Mouse (Mus musculus) mature B cell (primary cell): Measurements from ENCODE around the gene Klhdc7b.

Source experiments
- in situ Hi-C: fragments of 300-500 bp; cut with MboI; formaldehyde crosslinking; loops from 2 replicates; pipeline ENCODE4 v1.14.3; 2019

Klhdc7b gene

DNA sequence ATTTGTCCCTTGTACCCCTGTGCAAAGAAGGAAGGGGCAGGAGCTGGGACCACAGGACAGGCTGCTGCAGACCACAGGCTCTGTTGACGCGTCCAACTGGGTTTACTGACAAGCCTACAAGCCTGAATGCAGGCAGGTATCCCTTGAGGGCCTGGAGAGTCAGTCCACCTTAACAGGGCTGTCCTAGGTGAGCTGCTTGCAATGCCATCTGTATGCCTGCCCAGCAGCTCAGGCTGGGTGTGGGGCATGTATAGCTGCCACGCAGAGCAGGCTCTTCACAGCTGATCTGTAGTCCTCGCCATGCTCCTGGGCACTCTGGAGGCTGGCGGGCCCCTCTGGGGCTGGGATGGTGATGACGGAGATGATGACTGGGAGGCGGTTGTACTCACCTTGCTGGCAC, at the start of gene Klhdc7b:
Gene Klhdc7b (plus strand): TSS at position 301 of the 400 bp plus-strand sequence.
- in situ Hi-C loops: no loop called here

GRCm38 (mm10) chr15:89336422-89336821, 48.3 kb upstream of the Klhdc7b start:
- in situ Hi-C loops: no loop called here

GRCm38 (mm10) chr15:89339696-89340095, 45.0 kb upstream of the Klhdc7b start:
- in situ Hi-C loops: no loop called here

DNA sequence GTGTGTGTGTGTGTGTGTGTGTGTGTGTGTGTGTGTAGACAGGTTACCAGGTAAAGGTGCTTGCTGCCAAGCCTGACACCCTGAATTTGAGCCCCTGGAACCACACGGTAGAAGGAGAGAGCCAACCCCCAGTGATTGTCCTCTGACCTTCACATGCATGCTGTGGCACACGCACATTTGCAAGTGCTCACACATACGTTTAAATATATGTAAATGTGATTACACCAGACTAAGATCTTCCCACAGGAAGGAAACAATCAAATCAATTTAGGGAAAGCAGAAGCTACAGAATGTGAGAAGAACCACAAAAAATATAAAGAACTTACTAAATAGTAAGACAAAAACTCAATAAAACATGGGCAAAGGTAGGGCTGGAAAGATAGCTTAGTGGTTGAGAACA, 44.6 kb upstream of the Klhdc7b start:
- in situ Hi-C loops: no loop called here

DNA sequence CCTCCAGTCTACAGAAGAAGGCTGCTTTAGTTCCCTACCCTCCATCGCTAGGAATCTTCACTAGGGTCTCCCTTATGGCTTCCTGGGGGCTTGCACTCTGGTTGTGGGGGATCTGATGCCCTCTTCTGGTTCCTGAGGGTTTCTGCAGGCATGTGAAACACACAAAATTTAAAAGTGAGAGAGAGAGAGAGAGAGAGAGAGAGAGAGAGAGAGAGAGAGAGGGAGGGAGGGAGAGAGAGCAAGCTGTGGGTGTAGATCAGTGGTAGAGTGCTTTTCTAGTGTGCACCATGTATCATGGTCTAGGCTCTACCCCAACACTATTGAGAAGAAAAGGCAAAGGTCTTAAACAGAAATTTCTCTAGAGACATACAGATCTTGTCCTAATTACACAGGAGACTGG, 43.0 kb upstream of the Klhdc7b start:
- in situ Hi-C loops: no loop called here

GRCm38 (mm10) chr15:89343325-89343724, 41.4 kb upstream of the Klhdc7b start:
- in situ Hi-C loops: no loop called here

DNA sequence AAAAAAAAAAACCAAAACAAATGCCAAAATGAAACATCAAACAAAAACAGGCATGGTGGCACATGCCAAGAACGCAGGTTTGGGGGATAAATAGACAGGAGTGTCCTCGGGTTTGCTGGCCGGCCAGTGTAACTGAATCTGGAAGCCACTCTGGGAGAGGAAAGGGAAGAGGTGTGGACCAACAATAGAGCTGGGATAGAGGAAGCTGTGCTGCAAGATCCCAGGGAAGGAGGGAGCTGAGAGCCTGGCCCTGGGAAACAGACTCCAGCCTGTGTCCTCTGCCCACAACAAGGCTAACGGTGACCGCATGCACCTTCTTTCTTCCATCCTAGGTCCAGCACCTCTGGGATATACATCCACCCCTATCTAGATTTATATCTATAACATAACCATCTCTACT, 34.3 kb upstream of the Klhdc7b start:
- in situ Hi-C loops: no loop called here

DNA sequence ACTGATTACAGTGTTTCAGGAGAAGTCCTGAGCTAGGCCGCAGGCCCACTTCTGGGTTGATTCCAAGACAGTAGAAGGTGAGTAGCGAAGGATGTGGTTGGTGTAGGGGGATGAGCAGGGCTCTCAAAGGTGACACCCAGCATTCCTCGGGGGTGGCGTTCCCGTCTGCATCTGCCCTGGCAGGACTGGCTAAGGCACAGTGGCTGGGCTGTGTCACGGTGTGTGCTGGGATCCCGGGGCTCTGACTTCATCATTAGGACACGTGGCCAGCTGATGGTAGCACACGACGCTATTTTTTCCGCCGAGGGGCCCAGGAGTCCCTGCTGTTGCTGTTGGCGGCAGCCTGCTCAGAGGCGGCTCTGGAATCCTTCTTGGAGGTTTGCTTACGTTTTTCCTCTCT, 33.4 kb upstream of the Klhdc7b start:
- in situ Hi-C loops: no loop called here

GRCm38 (mm10) chr15:89352054-89352453, 32.7 kb upstream of the Klhdc7b start:
- in situ Hi-C loops: no loop called here

DNA sequence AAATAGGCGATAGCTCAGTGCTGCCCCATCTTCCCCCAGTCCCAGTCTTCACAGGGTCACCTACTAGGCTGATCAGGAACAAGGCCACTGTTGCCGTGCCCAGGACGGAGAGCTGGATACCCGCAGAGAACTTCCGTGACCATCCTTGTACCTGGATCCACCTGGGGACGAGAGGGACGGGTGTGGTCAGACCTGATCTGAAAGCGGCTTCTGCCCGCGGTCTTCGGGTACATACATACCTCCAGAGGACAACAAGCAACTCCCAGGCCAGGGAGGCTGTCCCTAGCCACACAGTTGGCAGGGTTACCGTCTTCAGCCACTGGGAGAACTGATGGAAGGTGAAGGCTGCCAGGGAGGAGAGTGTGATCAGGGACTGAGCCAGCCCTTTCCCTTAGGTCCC, 31.9 kb upstream of the Klhdc7b start:
- in situ Hi-C loops: no loop called here

DNA sequence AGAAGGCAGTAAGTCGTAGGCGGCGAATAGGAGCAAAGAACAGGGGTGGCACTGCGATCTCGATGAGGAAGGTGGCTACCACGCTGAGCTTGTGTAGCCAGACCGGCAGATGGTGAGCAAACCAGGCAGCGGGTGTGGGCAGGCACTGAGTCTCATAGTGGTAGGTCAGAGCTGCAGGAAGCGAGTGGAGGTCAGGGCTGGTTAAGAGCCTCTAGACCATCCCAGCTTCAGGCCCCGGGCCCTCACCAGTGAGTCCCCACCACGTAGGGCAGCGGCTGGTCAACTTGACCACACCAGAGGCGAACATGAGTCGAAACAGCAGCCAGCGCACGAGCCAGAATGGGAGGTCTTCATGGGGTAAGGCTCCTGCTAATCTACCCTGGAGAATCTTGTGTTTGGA, 30.9 kb upstream of the Klhdc7b start:
- in situ Hi-C loops: no loop called here

DNA sequence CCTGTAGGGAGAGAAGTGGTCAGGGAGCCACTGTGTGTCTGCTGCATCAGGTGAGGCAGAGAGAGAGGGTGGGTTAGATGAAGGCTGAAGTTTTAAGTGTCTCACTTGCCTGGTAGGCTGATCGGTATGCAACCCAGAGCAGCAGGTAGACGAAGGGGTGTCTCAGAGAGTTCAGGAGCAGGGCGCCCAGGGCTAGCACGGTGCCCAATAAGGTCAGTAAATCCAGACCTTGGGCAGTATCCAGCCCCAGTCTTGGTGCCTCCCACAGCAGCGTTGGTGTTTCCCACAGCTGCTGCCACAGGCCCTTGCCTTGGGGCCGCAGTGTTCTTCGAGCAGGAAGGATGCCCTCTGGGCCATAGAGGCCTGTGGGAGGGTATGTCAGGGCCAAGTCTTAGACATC, 30.3 kb upstream of the Klhdc7b start:
- in situ Hi-C loops: no loop called here

DNA sequence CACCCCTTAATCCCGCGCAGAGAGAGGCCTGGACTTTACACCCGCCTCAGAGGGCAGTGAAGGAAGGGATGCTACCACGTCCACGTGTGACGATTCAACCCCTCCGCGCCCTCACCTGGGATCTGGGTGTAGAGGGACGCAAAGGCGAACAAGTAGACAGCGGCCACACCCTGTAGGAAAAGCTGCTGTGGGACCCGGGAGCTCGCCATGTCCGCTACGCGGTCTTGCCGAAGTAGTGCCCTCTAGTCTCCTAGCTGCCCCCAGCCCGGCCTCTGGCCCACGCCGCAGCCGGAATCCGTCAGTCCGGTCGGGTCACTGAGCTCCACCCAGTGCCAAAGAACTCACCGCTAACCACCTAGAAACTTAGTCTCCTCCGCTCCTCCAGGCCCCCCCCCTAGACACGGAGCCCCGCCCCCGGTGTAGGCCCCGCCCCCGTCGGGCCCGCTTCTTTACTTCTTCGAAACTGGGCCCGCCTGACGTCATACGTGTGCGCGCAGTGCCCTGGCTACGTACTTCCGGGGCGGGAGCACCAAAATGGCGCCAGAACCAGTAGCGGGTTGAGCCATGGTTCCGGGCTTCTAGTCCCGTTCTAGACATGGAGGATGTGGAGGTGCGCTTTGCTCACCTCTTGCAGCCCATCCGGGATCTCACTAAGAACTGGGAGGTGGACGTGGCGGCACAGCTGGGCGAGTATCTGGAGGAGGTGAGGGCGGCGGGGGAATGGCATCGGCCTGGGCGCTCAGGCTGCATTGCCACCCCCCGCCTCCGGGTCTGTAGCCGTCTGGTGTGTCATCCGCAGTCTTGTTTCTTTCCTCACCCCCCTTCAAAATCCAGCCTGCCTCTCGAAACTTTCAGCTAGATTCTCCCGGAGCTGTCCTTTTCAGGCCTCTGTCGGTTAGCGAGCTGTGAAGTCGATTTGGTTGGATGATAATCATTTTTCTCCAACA, 29.2 kb upstream of the Klhdc7b start, which contains the start of the genes Lmf2 and Ncaph2:
Gene Lmf2 (minus strand): TSS at position 419 of the 947 bp plus-strand sequence.
Gene Ncaph2 (plus strand): TSS at position 479 of the 947 bp plus-strand sequence.
- in situ Hi-C loops: no loop called here

DNA sequence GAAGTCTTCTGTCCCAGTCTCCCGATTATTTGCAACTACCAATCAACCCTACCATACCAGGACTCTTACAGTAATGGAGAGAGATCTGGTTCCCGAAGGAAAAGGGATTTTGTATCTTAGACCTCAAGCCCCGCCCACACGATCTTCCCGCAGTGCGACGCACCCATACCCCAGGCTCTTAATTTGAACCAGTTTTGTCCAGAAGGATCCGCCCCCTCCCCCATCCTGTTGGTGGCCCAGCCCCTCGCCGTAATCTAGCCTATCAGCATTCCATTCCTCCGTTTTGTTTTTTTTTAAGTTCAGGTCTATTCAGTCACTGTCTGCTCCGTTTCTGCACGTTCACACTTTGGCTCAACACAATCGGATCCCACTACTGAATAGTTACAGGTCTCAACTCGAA, 28.3 kb upstream of the Klhdc7b start:
- in situ Hi-C loops: no loop called here

- in situ Hi-C loops: no loop called here
These were observed 25.9 kb upstream of the Klhdc7b start for GRCm38 (mm10) chr15:89358784-89359183.

GRCm38 (mm10) chr15:89363051-89363450, 21.7 kb upstream of the Klhdc7b start:
- in situ Hi-C loops: no loop called here

DNA sequence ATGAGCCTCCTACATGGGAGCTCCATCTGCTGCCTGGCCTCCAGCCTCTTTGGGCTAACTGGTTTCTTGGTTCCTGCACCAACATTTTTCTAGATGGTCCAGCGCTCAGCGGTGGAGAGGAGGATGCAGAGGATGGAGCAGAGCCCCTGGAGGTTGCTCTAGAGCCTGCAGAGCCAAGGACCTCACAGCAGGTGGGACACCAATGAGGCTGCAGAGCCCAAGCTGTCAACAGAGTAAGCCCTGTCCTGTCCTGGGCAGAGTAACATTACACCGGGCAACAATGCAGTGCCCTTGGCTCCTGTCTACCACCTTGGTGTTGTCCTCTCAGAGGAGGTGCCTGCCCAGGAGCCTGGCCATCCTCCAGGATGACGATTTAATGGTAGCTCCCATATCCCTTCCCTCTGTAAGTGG, 19.6 kb upstream of the Klhdc7b start:
- in situ Hi-C loops: no loop called here

GRCm38 (mm10) chr15:89372068-89372467, 12.6 kb upstream of the Klhdc7b start:
- in situ Hi-C loops: no loop called here

GRCm38 (mm10) chr15:89372536-89372935, 12.2 kb upstream of the Klhdc7b start:
- in situ Hi-C loops: no loop called here

DNA sequence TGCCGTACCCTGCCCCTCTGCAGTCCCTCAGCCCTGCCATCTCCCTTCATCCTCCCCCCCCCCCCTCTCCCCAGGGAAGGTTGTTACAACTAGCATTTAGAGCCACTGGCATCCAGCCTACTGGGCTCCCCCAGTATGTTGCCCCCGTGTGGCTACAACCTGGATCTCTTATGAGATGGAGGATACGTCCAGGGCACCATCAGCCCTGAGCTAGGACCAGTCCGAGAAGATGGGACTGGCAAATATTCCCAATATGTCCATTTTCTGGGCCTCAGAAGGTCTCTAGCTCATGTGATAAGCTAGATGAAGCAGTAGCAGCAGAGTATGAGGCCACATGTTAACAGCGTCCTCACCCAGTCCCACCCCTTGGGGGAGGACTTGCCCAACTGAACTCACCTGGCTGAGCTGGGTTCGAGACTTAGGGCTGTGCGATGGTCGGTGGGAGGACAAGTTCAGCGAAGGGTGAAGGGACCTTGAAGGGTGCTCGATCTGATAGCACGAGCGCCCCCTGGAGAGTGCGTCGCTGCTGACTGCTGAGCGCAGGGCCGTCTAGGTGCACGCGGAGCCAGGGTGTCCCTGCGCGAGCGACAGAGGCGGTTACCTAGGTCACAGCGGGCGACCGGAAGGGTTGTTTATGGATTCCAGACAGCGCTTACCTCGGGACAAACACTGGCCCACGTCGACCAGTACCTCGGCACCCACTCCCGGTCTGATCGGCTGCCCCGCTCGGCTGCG, 11.5 kb upstream of the Klhdc7b start:
- in situ Hi-C loops: no loop called here

DNA sequence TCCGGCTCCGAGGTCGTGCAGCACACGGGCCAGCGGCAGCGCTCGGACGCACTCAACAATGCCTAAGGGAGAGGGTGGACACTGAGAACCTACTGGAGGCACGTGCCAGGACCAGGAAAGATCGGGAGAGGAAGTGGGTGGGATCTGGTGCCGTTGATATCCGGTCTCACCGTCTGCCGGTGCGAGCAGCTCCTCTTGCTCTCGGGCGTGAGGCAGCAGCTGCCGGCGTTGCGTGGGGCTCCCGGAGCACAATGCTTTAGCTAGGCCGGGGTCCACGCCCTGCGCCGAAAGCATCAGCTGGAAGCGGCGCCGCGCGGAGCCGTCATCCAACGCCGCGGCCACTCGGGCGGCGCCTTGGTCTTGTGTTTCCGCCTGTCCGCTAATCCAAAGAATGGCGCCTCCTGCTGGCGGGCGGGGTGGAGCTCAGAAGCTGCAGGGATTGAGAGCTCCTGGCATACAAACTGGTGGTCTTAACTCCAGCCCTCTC, 10.9 kb upstream of the Klhdc7b start, which contains the start of gene Sco2:
Gene Sco2 (minus strand): TSS at position 85 of the 487 bp plus-strand sequence.
- in situ Hi-C loops: no loop called here

DNA sequence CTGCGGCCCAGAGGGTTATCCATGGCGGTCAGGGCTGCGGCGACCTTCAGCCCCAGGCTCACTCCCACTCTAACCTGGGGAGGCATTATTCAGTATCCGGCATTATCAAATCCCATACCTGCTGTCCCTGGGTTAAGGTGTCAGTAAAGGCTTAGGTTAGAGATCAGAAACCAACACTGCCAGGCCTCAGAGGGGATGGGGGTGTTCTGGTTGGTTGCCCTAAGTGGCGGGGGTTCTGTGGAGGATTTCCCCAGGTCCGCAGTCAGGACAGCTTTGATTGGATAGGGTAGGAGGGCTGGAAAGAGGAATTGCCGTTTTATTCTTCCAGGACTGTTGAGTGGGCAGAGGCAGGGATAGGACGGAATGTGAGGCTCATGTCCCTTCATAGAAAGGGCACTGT, 10.4 kb upstream of the Klhdc7b start:
- in situ Hi-C loops: no loop called here
